Mouse (Mus musculus): ENCODE results near the gene 1700123O20Rik. TPM values are rescaled to one million over a fixed set of nuclear protein-coding genes. Genes with fewer than 3 reads are reported as not detected.

Gene 1700123O20Rik
- polyA plus RNA-seq (2015; fragmentation: Nextera tagmentation; extraction: Ambion mirVana): 89.2 and 103 TPM in 2 replicates

- H3K27ac ChIP-seq: peak within 1 kb of the TSS; percentile 96
- under 1% methylated on average over 41 of the region's 41 CpGs for WGBS
- H3K4me3 ChIP-seq: peak within 1 kb of the TSS; percentile 84
- ATAC-seq (ENCODE audit: insufficient number of reproducible peaks, insufficient read depth, low FRiP score, low TSS enrichment, low read depth): peak; percentile 74
- peak within 1 kb of the TSS; percentile 69 for H3K4me2 ChIP-seq
- peak within 1 kb of the TSS; percentile 97 for H3K9ac ChIP-seq
- H3K27me3 ChIP-seq: no peaks in the 10 kb centered on the region
- H3K36me3 ChIP-seq: peaks cover 31% of the 10 kb centered on the region
- H3K9me3 ChIP-seq: no peaks in the 10 kb centered on the region
- H3K4me1 ChIP-seq: peaks cover 26% of the 10 kb centered on the region
These were observed at the start of gene 1700123O20Rik for GRCm38 (mm10) chr14:54686063-54686521. TSS of gene 1700123O20Rik (plus strand) at chr14:54686216.

GRCm38 (mm10) chr14:54636954-54637353, 49.1 kb upstream of the 1700123O20Rik start:
- no peak overlapping the region for H3K9ac ChIP-seq
- no peak for ATAC-seq (ENCODE audit: insufficient number of reproducible peaks, insufficient read depth, low FRiP score, low TSS enrichment, low read depth)
- H3K4me2 ChIP-seq: no peak overlapping the region
- 54% methylated on average over 8 of the region's 8 CpGs for WGBS
- peaks cover 67% of the 10 kb centered on the region for H3K36me3 ChIP-seq
- H3K4me1 ChIP-seq: peaks cover 16% of the 10 kb centered on the region
- H3K4me3 ChIP-seq: no peak overlapping the region
- H3K27ac ChIP-seq: no peak overlapping the region
- H3K9me3 ChIP-seq: no peaks in the 10 kb centered on the region
- H3K27me3 ChIP-seq: no peaks in the 10 kb centered on the region

GRCm38 (mm10) chr14:54638210-54638609, 47.8 kb upstream of the 1700123O20Rik start:
- Histone ChIP-seq H3K4me3 (no peak overlapping the region), H3K4me2 (no peak overlapping the region), H3K27ac (no peak overlapping the region), H3K27me3 (no peaks in the 10 kb centered on the region), H3K9me3 (no peaks in the 10 kb centered on the region), H3K9ac (peak overlapping the region; percentile 4; the same call in 1 of the 2 replicates), H3K36me3 (peaks cover 66% of the 10 kb centered on the region), H3K4me1 (peaks cover 16% of the 10 kb centered on the region)
- WGBS: 69% methylated on average over 5 of the region's 5 CpGs
- ATAC-seq (ENCODE audit: insufficient number of reproducible peaks, insufficient read depth, low FRiP score, low TSS enrichment, low read depth): no peak

DNA sequence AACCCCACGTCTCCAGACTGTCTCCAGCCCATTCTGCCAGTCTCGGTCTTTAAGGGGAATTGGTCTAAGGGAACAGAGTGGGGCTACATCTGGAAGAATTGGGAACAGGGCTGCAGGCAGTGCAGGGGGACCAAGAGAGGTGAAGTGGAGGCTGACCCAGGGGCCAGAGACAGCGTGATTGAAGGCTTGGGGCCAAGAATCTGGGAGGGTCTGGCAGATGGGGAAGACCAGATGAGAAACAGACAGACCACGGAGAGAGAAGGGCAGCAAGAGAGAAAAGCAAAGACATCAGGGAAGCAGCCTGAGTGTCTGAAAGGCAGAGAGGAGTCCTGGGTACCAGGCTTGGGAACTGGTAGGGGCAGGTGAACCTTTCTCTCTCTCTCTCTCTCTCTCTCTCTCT, 45.9 kb upstream of the 1700123O20Rik start:
- no peaks in the 10 kb centered on the region for H3K9me3 ChIP-seq
- ATAC-seq (ENCODE audit: insufficient number of reproducible peaks, insufficient read depth, low FRiP score, low TSS enrichment, low read depth): no peak
- H3K4me3 ChIP-seq: peak overlapping the region; percentile 75
- no peaks in the 10 kb centered on the region for H3K27me3 ChIP-seq
- H3K36me3 ChIP-seq: peaks cover 69% of the 10 kb centered on the region
- H3K9ac ChIP-seq: peak overlapping the region; percentile 90
- no peak overlapping the region for H3K27ac ChIP-seq
- peak overlapping the region; percentile 73 for H3K4me2 ChIP-seq
- WGBS: 20% methylated on average over 4 of the region's 4 CpGs
- peaks cover 16% of the 10 kb centered on the region for H3K4me1 ChIP-seq

GRCm38 (mm10) chr14:54640946-54641304, 45.1 kb upstream of the 1700123O20Rik start, which contains the start of gene Gm17606:
TSS of gene Gm17606 (plus strand) at chr14:54640952.
- H3K36me3 ChIP-seq: peaks cover 72% of the 10 kb centered on the region
- peaks cover 16% of the 10 kb centered on the region for H3K4me1 ChIP-seq
- H3K27me3 ChIP-seq: no peaks in the 10 kb centered on the region
- WGBS: 1% methylated on average over 28 of the region's 28 CpGs
- peak within 1 kb of the TSS; percentile 75 for H3K4me3 ChIP-seq
- peak within 1 kb of the TSS; percentile 90 for H3K9ac ChIP-seq
- H3K27ac ChIP-seq: peak within 1 kb of the TSS; percentile 78
- no peak for ATAC-seq (ENCODE audit: insufficient number of reproducible peaks, insufficient read depth, low FRiP score, low TSS enrichment, low read depth)
- no peaks in the 10 kb centered on the region for H3K9me3 ChIP-seq
- H3K4me2 ChIP-seq: peak within 1 kb of the TSS; percentile 73

- no peaks in the 10 kb centered on the region for H3K9me3 ChIP-seq
- peak within 1 kb of the TSS; percentile 78 for H3K27ac ChIP-seq
- H3K4me2 ChIP-seq: peak within 1 kb of the TSS; percentile 73
- H3K9ac ChIP-seq: peak within 1 kb of the TSS; percentile 90
- no peaks in the 10 kb centered on the region for H3K27me3 ChIP-seq
- peak within 1 kb of the TSS; percentile 75 for H3K4me3 ChIP-seq
- H3K36me3 ChIP-seq: peaks cover 72% of the 10 kb centered on the region
- under 1% methylated on average over 51 of the region's 52 CpGs for WGBS
- peaks cover 16% of the 10 kb centered on the region for H3K4me1 ChIP-seq
- ATAC-seq (ENCODE audit: insufficient number of reproducible peaks, insufficient read depth, low FRiP score, low TSS enrichment, low read depth): peak; percentile 89
These were observed 44.6 kb upstream of the 1700123O20Rik start, which contains the start of gene Cdh24 for GRCm38 (mm10) chr14:54641305-54641969. TSS of gene Cdh24 (minus strand) at chr14:54641364.

- Histone ChIP-seq H3K27ac (peak overlapping the region; percentile 22; the same call in 1 of the 2 replicates), H3K4me3 (no peak overlapping the region), H3K4me1 (peaks cover 16% of the 10 kb centered on the region), H3K4me2 (no peak overlapping the region), H3K27me3 (no peaks in the 10 kb centered on the region), H3K36me3 (peaks cover 72% of the 10 kb centered on the region), H3K9me3 (no peaks in the 10 kb centered on the region), H3K9ac (no peak overlapping the region)
- no peak for ATAC-seq (ENCODE audit: insufficient number of reproducible peaks, insufficient read depth, low FRiP score, low TSS enrichment, low read depth)
- 80% methylated on average over 25 of the region's 25 CpGs for WGBS
These were observed 43.6 kb upstream of the 1700123O20Rik start for GRCm38 (mm10) chr14:54642224-54642944.

DNA sequence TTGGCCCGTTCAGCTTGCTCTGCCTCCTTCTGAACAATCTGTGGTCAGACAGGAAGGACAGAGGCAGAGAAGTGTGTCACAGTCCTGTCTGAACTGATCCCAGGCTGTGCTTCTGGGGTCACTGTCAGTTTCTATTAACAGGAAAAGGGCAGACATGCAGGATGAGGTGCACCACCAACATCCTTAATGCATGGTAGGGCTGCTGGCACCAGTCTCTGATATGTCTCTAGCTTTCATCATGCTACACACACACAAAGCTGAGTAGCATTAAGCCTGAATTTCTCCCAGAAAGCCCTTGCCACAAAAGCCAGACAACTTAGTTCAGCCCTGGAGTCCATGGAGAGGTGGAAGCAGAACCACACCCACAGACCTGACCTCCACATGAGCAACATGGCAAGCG, 43.0 kb upstream of the 1700123O20Rik start:
- Histone ChIP-seq H3K27me3 (no peaks in the 10 kb centered on the region), H3K9ac (no peak overlapping the region), H3K4me3 (no peak overlapping the region), H3K4me1 (peaks cover 16% of the 10 kb centered on the region), H3K36me3 (peaks cover 72% of the 10 kb centered on the region), H3K4me2 (no peak overlapping the region), H3K9me3 (no peaks in the 10 kb centered on the region), H3K27ac (no peak overlapping the region)
- no peak for ATAC-seq (ENCODE audit: insufficient number of reproducible peaks, insufficient read depth, low FRiP score, low TSS enrichment, low read depth)
- 83% methylated on average over 2 of the region's 2 CpGs for WGBS

DNA sequence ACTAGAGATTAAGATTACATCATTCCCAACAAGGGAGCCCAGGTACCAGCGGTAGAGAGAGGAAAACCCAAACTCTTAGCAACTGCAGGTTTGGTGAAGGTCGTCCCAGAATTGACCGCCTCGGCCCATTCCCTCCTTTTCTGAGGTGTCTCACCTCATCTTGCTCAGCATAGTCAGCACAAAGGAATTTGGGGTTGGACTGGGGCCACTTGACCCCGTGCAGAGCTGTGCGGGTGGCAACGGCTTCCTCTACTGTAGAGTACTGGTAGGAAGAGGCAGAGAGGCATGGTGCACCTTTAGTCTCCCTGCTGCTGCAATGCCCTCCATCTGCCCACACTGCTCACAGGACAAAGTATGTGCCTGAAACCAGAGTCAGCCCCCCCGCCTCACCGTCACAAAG, 41.7 kb upstream of the 1700123O20Rik start:
- Histone ChIP-seq H3K4me2 (no peak overlapping the region), H3K27me3 (no peaks in the 10 kb centered on the region)

DNA sequence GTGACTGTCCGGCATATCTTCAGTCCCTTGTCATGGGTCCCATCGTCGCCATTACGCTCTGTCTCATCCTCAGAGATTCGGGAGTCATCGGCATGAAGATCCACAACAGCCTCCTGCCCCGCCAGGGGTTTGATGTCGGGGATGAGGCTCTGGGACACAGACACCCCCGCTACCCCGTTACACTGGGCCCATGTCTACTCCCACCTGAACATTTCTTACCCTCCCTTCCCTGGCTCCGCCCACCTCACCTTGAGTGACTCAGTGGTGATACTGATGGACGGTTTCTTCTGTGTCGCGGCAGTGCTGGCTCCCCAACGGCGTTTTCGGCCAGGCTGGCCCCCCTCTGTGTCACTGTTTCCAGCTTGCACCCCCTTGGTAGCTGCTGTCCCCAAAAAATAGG, 39.6 kb upstream of the 1700123O20Rik start:
- peaks cover 21% of the 10 kb centered on the region for H3K4me1 ChIP-seq
- no peak for ATAC-seq (ENCODE audit: insufficient number of reproducible peaks, insufficient read depth, low FRiP score, low TSS enrichment, low read depth)
- WGBS: 94% methylated on average over 17 of the region's 17 CpGs
- H3K27ac ChIP-seq: no peak overlapping the region
- no peaks in the 10 kb centered on the region for H3K27me3 ChIP-seq
- no peak overlapping the region for H3K9ac ChIP-seq
- H3K4me3 ChIP-seq: no peak overlapping the region
- H3K36me3 ChIP-seq: peaks cover 90% of the 10 kb centered on the region
- no peak overlapping the region for H3K4me2 ChIP-seq
- no peaks in the 10 kb centered on the region for H3K9me3 ChIP-seq

More for the DNA sequence above, 41.7 kb upstream of the 1700123O20Rik start:
- no peak overlapping the region for H3K4me3 ChIP-seq
- no peak overlapping the region for H3K9ac ChIP-seq
- ATAC-seq (ENCODE audit: insufficient number of reproducible peaks, insufficient read depth, low FRiP score, low TSS enrichment, low read depth): no peak
- H3K27ac ChIP-seq: no peak overlapping the region
- peaks cover 15% of the 10 kb centered on the region for H3K4me1 ChIP-seq
- 86% methylated on average over 9 of the region's 9 CpGs for WGBS
- no peaks in the 10 kb centered on the region for H3K9me3 ChIP-seq
- H3K36me3 ChIP-seq: peaks cover 72% of the 10 kb centered on the region

DNA sequence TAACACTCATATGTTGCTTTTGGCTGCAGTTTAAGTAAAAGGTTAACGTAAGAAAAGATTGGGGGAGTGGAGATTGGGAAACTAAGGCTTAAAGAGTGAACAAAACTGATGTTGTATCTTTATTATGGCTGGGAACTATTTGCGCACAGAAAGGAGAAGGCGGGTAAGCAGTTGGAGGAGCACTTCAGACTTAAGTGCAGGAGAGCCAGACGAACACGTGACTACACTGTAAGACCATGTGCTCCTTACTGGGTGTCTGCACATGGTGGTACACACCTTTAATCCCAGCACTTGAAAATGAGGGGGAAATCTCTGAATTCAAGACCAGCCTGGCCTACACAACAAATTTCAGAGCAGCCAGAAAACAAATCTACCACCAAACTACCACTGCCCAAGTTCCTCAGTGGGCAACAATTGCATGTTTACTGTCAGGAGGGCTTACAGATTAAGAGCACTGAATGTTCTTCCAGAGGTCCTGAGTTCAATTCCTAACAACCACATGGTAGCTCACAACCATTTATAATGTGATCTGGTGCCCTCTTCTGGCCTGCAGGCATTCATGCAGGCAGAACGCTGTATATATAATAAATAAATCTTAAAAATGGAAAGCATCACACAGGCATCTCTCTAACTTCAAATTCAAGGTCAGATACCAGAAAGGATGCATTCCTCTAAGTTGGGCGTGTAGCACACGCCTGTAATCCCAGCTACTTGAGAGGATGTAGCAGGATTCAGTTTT, 38.9 kb upstream of the 1700123O20Rik start:
- no peak overlapping the region for H3K4me2 ChIP-seq
- no peak overlapping the region for H3K27ac ChIP-seq
- 93% methylated on average over 8 of the region's 8 CpGs for WGBS
- H3K9me3 ChIP-seq: no peaks in the 10 kb centered on the region
- no peak overlapping the region for H3K4me3 ChIP-seq
- ATAC-seq (ENCODE audit: insufficient number of reproducible peaks, insufficient read depth, low FRiP score, low TSS enrichment, low read depth): no peak
- H3K4me1 ChIP-seq: peaks cover 27% of the 10 kb centered on the region
- no peak overlapping the region for H3K9ac ChIP-seq
- H3K27me3 ChIP-seq: no peaks in the 10 kb centered on the region
- H3K36me3 ChIP-seq: peaks cover 94% of the 10 kb centered on the region

All from embryonic facial prominence, embryonic 13.5 days (tissue).